Mouse (Mus musculus): Measurements from ENCODE around the gene Efna2. TPM values are rescaled to one million over a fixed set of nuclear protein-coding genes. Genes with fewer than 3 reads are reported as not detected.

Efna2 gene
- 2.0 and 3.0 TPM in 2 replicates for polyA plus RNA-seq (2015; fragmentation: Nextera tagmentation; extraction: Ambion mirVana)

DNA sequence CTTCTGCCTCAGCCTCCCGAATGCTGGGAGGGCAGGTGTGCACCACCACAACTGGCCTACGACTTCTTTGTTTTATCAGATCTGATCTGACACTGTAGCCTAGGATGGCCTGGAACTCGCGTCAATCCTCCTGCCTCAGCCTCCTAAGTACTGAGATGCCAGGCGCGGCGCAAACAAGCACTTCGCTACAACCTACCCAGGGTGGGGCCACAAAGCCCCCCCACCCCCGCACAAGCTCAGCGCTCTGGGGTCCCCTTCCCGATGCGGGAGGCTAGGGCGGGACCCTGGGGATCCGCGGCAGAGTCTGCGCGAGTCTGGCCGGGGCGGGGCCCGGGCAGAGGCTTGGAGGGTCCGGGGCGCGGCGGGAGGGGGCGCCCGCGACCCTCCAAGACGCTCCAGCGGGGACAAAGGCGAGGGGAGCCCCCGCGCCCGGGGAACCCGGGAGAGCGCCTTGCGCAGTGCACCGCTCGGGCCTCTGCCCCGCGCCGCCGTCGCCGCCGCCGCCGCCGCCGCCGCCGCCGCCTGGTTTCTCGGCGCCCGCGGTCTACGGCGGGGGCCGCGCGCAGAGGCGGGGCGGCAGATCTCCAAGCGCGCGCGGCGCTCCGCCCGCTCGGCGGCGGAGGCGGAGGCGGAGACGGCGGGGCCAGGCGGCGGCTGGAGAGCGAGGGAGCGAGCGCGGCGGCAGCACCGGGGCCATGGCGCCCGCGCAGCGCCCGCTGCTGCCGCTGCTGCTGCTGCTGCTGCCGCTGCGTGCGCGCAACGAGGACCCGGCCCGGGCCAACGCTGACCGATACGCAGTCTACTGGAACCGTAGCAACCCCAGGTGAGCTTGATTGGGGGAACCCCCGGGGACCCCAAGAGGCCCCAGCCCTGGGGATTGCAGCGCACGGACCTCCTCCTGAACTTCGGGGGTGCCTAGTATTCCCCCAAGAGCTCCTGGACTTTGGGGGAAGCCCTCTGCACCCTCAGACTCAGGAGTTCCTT lies at the start of gene Efna2:
Gene Efna2 (plus strand): TSS at position 415 of the 984 bp plus-strand sequence.

GRCm38 (mm10) chr10:80138553-80139438 lies 40.5 kb upstream of the Efna2 start, which contains the start of gene Atp5d:
Gene Atp5d, plus strand, starts transcription at chr10:80138632.

GRCm38 (mm10) chr10:80140666-80141035 lies 38.6 kb upstream of the Efna2 start, which contains the start of gene Cbarp:
Gene Cbarp, minus strand, starts transcription at chr10:80140835.

GRCm38 (mm10) chr10:80147719-80148601 lies 31.3 kb upstream of the Efna2 start, which contains the start of gene Midn:
Gene Midn, plus strand, starts transcription at chr10:80148272.

DNA sequence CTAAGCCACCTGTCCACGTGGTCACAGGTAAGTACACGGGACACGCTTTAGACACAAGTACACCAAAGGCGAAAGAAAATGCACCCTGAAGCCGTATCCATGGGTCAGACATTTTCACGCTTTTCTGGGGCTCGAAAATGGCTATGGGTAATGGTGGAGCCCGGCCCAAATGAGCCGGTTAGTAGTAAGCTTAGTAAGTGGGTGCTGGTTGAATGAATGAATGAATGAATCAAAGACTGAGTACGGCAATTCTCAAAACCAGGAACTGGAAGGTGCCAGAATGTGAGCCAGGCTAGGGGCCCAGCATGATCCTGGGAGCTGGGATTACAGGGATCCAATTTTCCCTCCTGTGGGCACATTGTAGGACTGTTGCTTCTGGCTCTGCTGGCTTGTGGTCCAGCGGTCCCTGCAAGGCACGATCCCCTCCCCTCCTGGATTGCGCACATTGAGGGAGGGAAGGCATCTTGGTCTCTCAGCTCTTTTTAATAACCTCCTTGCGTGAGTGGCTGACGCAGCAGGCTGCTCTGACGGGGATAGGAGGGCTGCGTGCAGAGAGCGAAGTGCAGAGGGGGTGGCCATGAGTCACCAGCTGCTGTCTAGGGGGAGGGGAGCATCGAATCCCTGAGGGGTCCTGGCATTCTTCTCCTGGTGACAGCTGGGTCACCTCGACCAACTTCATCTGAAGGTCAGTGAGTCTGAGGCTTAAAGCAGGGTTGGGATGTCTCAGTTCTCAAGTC lies 13.7 kb upstream of the Efna2 start, which contains the start of gene Cirbp:
Gene Cirbp (plus strand): TSS at position 594 of the 737 bp plus-strand sequence.

DNA sequence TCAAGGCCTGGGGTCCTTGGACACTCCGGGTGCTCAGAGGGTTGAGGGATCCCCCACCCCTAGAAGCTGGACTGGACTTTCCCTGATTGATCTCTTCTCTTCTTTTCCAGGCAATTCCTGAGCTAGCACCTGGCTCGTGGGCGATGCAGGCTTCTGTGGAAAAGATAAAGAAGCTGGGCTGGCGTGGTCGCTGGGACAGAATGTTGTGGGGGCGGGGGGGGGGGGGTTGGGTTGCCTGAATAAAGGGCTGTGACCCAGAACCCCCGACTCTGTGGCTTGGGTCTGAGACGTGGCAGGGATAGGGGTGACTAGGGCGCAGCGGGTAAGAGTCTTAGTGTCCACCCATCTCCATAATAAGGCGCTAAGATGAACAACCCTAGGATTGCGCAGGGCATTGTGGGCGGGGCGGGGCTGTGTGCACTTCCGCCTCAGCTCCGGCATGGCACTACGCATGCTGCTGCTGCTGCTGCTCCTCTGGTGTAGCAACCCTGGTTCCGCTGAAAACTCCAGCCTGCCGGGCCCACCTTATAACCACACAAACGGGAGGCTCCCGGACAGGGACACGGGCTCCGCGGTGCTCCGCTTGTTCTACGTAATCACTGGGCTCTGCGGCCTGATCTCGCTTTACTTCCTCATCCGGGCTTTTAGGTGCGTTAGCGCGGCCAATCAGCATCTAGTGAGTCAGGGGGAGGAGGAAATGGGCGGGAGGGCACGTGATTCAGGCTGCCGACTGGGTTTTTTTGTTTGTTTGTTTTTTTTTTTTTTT lies 6.6 kb upstream of the Efna2 start, which contains the start of gene 1600002K03Rik:
Gene 1600002K03Rik (plus strand): TSS at position 418 of the 766 bp plus-strand sequence.

GRCm38 (mm10) chr10:80226416-80227165 lies 47.3 kb downstream of the Efna2 start, which contains the start of gene Mum1:
Gene Mum1, plus strand, starts transcription at chr10:80226434.

Other genes starting within 250 kb of the Efna2 start
- gene Wdr18, start 219.3 kb upstream of the Efna2 start, polyA plus RNA-seq (2015; fragmentation: Nextera tagmentation; extraction: Ambion mirVana), result 64.8 and 66.8 TPM in 2 replicates
- 0.11 TPM in 2 replicates for gene Grin3b, start 208.8 kb upstream of the Efna2 start, polyA plus RNA-seq (2015; fragmentation: Nextera tagmentation; extraction: Ambion mirVana)
- gene Tmem259, start 195.2 kb upstream of the Efna2 start, polyA plus RNA-seq (2015; fragmentation: Nextera tagmentation; extraction: Ambion mirVana), result 16.8 and 16.9 TPM in 2 replicates
- gene Cnn2, start 190.9 kb upstream of the Efna2 start, polyA plus RNA-seq (2015; fragmentation: Nextera tagmentation; extraction: Ambion mirVana), result 98.3 and 121 TPM in 2 replicates
- gene Abca7, start 183.0 kb upstream of the Efna2 start, polyA plus RNA-seq (2015; fragmentation: Nextera tagmentation; extraction: Ambion mirVana), result 8.3 and 8.8 TPM in 2 replicates
- gene Arhgap45, start 162.8 kb upstream of the Efna2 start, polyA plus RNA-seq (2015; fragmentation: Nextera tagmentation; extraction: Ambion mirVana), result 34.2 and 41.9 TPM in 2 replicates
- 108 and 111 TPM in 2 replicates for gene Polr2e, start 139.7 kb upstream of the Efna2 start, polyA plus RNA-seq (2015; fragmentation: Nextera tagmentation; extraction: Ambion mirVana)
- 650 and 699 TPM in 2 replicates for gene Gpx4, start 132.3 kb upstream of the Efna2 start, polyA plus RNA-seq (2015; fragmentation: Nextera tagmentation; extraction: Ambion mirVana)
- gene Sbno2, start 73.9 kb upstream of the Efna2 start, polyA plus RNA-seq (2015; fragmentation: Nextera tagmentation; extraction: Ambion mirVana), result 15.9 and 16.2 TPM in 2 replicates
- gene Stk11, start 63.7 kb upstream of the Efna2 start, polyA plus RNA-seq (2015; fragmentation: Nextera tagmentation; extraction: Ambion mirVana), result 27.2 and 28.1 TPM in 2 replicates
- gene Atp5d, start 40.9 kb upstream of the Efna2 start, polyA plus RNA-seq (2015; fragmentation: Nextera tagmentation; extraction: Ambion mirVana), result 340 and 357 TPM in 2 replicates
- 0.64 and 1.0 TPM in 2 replicates for gene Cbarp, start 38.6 kb upstream of the Efna2 start, polyA plus RNA-seq (2015; fragmentation: Nextera tagmentation; extraction: Ambion mirVana)
- gene Midn, start 31.2 kb upstream of the Efna2 start, polyA plus RNA-seq (2015; fragmentation: Nextera tagmentation; extraction: Ambion mirVana), result 6.4 and 8.1 TPM in 2 replicates
- gene Cirbp, start 13.5 kb upstream of the Efna2 start, polyA plus RNA-seq (2015; fragmentation: Nextera tagmentation; extraction: Ambion mirVana), result 139 and 157 TPM in 2 replicates
- gene 1600002K03Rik, start 6.5 kb upstream of the Efna2 start, polyA plus RNA-seq (2015; fragmentation: Nextera tagmentation; extraction: Ambion mirVana), result 11.0 and 12.5 TPM in 2 replicates
- 34.1 and 39.0 TPM in 2 replicates for gene Mum1, start 47.0 kb downstream of the Efna2 start, polyA plus RNA-seq (2015; fragmentation: Nextera tagmentation; extraction: Ambion mirVana)
- gene Ndufs7, start 69.6 kb downstream of the Efna2 start, polyA plus RNA-seq (2015; fragmentation: Nextera tagmentation; extraction: Ambion mirVana), result 272 and 282 TPM in 2 replicates
- 6.0 and 8.6 TPM in 2 replicates for gene Gamt, start 81.5 kb downstream of the Efna2 start, polyA plus RNA-seq (2015; fragmentation: Nextera tagmentation; extraction: Ambion mirVana)
- 45.5 and 45.9 TPM in 2 replicates for gene Dazap1, start 82.0 kb downstream of the Efna2 start, polyA plus RNA-seq (2015; fragmentation: Nextera tagmentation; extraction: Ambion mirVana)
- 877 and 915 TPM in 2 replicates for gene Rps15, start 113.0 kb downstream of the Efna2 start, polyA plus RNA-seq (2015; fragmentation: Nextera tagmentation; extraction: Ambion mirVana)
- 0.12 and 0.13 TPM in 2 replicates for gene Apc2, start 116.5 kb downstream of the Efna2 start, polyA plus RNA-seq (2015; fragmentation: Nextera tagmentation; extraction: Ambion mirVana)
- 51.7 and 54.7 TPM in 2 replicates for gene 2310011J03Rik, start 141.1 kb downstream of the Efna2 start, polyA plus RNA-seq (2015; fragmentation: Nextera tagmentation; extraction: Ambion mirVana)
- 5.2 and 5.4 TPM in 2 replicates for gene Pcsk4, start 150.0 kb downstream of the Efna2 start, polyA plus RNA-seq (2015; fragmentation: Nextera tagmentation; extraction: Ambion mirVana)
- gene Reep6, start 150.5 kb downstream of the Efna2 start, polyA plus RNA-seq (2015; fragmentation: Nextera tagmentation; extraction: Ambion mirVana), result 5.7 and 6.7 TPM in 2 replicates
- gene Adamtsl5, start 168.9 kb downstream of the Efna2 start, polyA plus RNA-seq (2015; fragmentation: Nextera tagmentation; extraction: Ambion mirVana), result 3.7 and 3.8 TPM in 2 replicates
- 0.12 TPM in 1 of 2 replicates, not detected in the other for gene Plk5, start 177.0 kb downstream of the Efna2 start, polyA plus RNA-seq (2015; fragmentation: Nextera tagmentation; extraction: Ambion mirVana)
- 2.8 TPM in 2 replicates for gene Mex3d, start 208.2 kb downstream of the Efna2 start, polyA plus RNA-seq (2015; fragmentation: Nextera tagmentation; extraction: Ambion mirVana)
- gene Mbd3, start 220.1 kb downstream of the Efna2 start, polyA plus RNA-seq (2015; fragmentation: Nextera tagmentation; extraction: Ambion mirVana), result 57.4 and 67.9 TPM in 2 replicates
- gene Uqcr11, start 227.3 kb downstream of the Efna2 start, polyA plus RNA-seq (2015; fragmentation: Nextera tagmentation; extraction: Ambion mirVana), result 586 and 595 TPM in 2 replicates

Measured in spleen, postnatal 0 days (tissue).